Mouse (Mus musculus) olfactory bulb, adult 2 months (tissue): ENCODE data around the gene Arfgef2. TPM values are rescaled to one million over a fixed set of nuclear protein-coding genes. Genes with fewer than 3 reads are reported as not detected.
A peak's percentile ranks its signal among the peaks of the same experiment; 100 is the strongest.

Experiments used
- H3K27ac ChIP-seq: fragments of 200-500 bp; 2 replicates; pipeline ENCODE4 v1.5.1; 2012; ENCODE audit warnings: low read depth, low read length; ENCODE audit not compliant: insufficient read depth
- H3K4me1 ChIP-seq: fragments of 200-500 bp; 2 replicates; pipeline ENCODE4 v1.6.1; 2012; ENCODE audit warnings: low read length; ENCODE audit not compliant: control insufficient read depth, insufficient read depth
- H3K4me3 ChIP-seq: fragments of 200-500 bp; 2 replicates; pipeline ENCODE4 v1.5.1; 2012; ENCODE audit warnings: mild to moderate bottlenecking, low read depth, low read length, moderate library complexity; ENCODE audit not compliant: insufficient read depth
- CTCF ChIP-seq: fragments of 200-500 bp; IDR thresholded peaks from 2 replicates; pipeline ENCODE4 v1.5.1; 2012; ENCODE audit warnings: low read depth, mild to moderate bottlenecking, low read length, moderate library complexity; ENCODE audit not compliant: insufficient read depth
- POLR2A ChIP-seq: fragments of 200-500 bp; IDR thresholded peaks from 2 replicates; pipeline ENCODE4 v1.6.1; 2012; ENCODE audit warnings: mild to moderate bottlenecking, low read depth, low read length, moderate library complexity; ENCODE audit not compliant: insufficient read depth
- WGBS: fragments of 180-500 bp; shearing (Covaris S2); methylation state at CpG from one replicate; pipeline ENCODE4 v1.1.7; 2018; 5-methylcytosine and 5-hydroxymethylcytosine counted together
- polyA plus RNA-seq: library from polyadenylated mRNA; stranded (reverse); fragments of >200 nt; gene quantifications from 2 replicates; pipeline ENCODE4 v1.2.4, GENCODE M21; 2012; ENCODE audit warnings: low replicate concordance; ENCODE audit not compliant: missing spikeins, insufficient read depth, insufficient read length

The Arfgef2 gene
- 46.0 TPM in 1 of 2 replicates, not detected in the other for polyA plus RNA-seq

DNA sequence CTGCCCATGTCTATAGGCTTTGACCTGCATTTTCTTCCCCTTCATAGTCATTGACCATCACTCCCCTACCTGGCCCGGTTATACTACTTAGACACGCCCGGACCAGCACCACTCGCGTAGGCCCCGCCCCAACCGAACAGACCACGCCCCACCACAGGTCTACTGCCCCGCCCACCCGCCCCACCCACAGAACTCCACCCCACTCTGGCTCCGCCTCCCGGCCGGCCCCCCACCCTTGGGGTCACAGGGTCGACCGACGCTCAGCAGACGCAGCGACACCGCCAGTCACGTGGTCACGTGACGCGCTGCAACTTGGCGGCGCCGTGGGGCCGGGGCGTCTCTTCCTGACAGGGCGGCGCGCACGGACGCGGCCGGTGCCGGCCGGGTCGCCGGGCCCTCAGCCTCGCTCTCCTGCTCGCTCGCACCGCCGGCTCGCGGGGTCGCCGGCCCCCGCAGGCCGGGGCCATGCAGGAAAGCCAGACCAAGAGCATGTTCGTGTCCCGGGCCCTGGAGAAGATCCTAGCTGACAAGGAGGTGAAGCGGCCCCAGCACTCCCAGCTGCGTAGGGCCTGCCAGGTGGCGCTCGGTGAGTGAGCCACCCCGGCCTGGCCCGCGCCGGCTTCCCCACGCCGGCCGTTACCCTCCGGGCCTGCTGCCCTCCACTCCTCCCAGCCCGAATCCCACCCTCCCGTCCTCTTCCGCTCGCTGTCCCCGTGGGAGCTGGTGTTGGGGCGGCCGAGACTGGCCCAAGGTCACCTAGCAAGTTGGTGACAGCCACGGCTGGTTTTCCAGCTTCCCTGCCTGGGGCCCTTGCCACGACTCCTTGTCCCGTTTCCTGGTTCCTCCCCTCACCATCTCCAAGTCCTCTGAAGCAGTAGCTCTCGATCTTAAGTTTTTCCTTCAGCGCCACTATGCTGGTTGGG is at the start of gene Arfgef2:
Gene Arfgef2, plus strand, starts transcription at position 339 of the 923 bp plus-strand sequence.
- TF ChIP-seq POLR2A, result peak; percentile 86
- TF ChIP-seq CTCF, result no peak
- H3K4me3 ChIP-seq, result peak within 1 kb of the TSS; percentile 92
- peaks cover 2% of the 10 kb centered on the region; the same call in 1 of the 2 replicates for H3K4me1 ChIP-seq
- WGBS, result under 1% methylated on average over 75 of the region's 76 CpGs
- H3K27ac ChIP-seq, result peak within 1 kb of the TSS; percentile 55

- TF ChIP-seq CTCF (no peak), POLR2A (no peak)
- Histone ChIP-seq H3K27ac (no peak overlapping the region), H3K4me1 (no peaks in the 10 kb centered on the region), H3K4me3 (no peak overlapping the region)
- WGBS, result 46% methylated on average over 3 of the region's 3 CpGs
Measured at GRCm38 (mm10) chr2:166757969-166758368, 47.4 kb upstream of the Arfgef2 start.

DNA sequence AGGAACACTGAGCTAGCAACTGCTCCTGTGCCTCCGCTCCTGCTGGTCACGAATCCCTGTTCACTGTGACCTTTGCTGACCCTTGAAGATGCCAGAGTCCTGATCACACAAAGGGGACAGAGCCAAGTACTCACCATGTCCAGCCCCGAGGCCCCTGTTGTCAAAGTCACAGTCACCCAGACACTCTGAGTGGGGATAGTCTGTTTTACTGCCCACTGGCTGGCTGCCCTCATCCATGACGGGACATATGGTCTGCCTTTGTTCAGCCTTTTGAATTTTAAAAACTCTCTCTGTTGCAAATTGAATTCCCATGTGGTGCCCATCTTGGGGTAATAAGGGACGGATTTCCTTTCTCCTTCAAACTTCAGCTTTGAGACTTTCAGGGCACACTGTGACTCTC is 41.3 kb upstream of the Arfgef2 start:
- 61% methylated on average over 5 of the region's 5 CpGs for WGBS
- no peaks in the 10 kb centered on the region for H3K4me1 ChIP-seq
- TF ChIP-seq POLR2A (no peak), CTCF (no peak)
- H3K4me3 ChIP-seq, result no peak overlapping the region
- no peak overlapping the region for H3K27ac ChIP-seq

DNA sequence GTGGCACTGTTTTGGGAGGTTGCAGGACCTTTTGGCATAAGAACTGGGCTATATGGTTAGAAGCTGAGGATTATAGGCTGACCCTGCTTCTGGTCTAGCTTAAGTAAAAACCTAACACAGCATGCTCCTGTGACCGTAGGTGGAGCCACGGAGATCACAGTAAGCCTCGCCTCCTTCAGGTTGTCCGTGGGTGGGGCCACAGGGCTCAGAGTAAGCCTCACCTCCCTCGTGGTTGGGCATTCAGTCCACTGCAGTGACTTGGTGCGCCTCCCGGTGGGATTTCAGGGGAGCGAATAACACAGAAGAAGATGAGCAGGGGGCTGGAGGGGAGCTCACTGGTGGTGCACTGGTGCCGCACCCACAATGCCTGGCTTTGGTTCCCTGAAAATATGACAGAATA is 37.8 kb upstream of the Arfgef2 start:
- H3K27ac ChIP-seq, result no peak overlapping the region
- 81% methylated on average over 9 of the region's 9 CpGs for WGBS
- H3K4me3 ChIP-seq, result no peak overlapping the region
- no peak for TF ChIP-seq POLR2A
- no peak for TF ChIP-seq CTCF
- H3K4me1 ChIP-seq, result no peaks in the 10 kb centered on the region

DNA sequence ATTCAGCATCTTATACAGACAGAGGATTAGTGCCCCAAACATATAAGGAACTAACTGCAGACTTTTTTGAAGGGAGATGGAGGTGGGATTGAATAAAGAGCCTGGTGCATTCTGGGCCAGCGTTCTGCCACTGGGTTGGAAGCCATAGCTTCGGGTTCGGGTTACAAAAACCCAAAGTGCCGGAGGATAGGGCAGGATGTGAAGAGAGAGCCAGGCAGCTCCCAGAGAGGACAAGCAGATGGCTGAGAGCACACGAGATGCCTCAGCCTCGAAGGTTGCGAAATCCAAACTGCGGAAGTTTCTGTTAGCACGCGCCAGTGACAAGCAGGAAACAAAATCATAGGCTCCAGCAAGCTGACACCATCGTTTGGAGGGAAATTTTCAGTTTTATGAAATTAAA is 34.0 kb upstream of the Arfgef2 start:
- TF ChIP-seq CTCF (no peak), POLR2A (no peak)
- WGBS, result 82% methylated on average over 11 of the region's 11 CpGs
- no peak overlapping the region for H3K27ac ChIP-seq
- no peaks in the 10 kb centered on the region for H3K4me1 ChIP-seq
- no peak overlapping the region for H3K4me3 ChIP-seq

GRCm38 (mm10) chr2:166773587-166773986 is 31.8 kb upstream of the Arfgef2 start:
- H3K27ac ChIP-seq, result no peak overlapping the region
- no peaks in the 10 kb centered on the region for H3K4me1 ChIP-seq
- 84% methylated on average over 10 of the region's 10 CpGs for WGBS
- TF ChIP-seq CTCF, result no peak
- TF ChIP-seq POLR2A, result no peak
- no peak overlapping the region for H3K4me3 ChIP-seq

- TF ChIP-seq POLR2A, result no peak
- Histone ChIP-seq H3K4me3 (no peak overlapping the region), H3K4me1 (no peaks in the 10 kb centered on the region), H3K27ac (no peak overlapping the region)
- 80% methylated on average over 10 of the region's 10 CpGs for WGBS
Measured at GRCm38 (mm10) chr2:166774275-166774674, 31.1 kb upstream of the Arfgef2 start.

- WGBS, result 77% methylated on average over 11 of the region's 11 CpGs
- Histone ChIP-seq H3K4me1 (no peaks in the 10 kb centered on the region), H3K27ac (no peak overlapping the region), H3K4me3 (no peak overlapping the region)
- TF ChIP-seq CTCF (no peak), POLR2A (no peak)
Measured at GRCm38 (mm10) chr2:166775357-166775893, 30.0 kb upstream of the Arfgef2 start.

DNA sequence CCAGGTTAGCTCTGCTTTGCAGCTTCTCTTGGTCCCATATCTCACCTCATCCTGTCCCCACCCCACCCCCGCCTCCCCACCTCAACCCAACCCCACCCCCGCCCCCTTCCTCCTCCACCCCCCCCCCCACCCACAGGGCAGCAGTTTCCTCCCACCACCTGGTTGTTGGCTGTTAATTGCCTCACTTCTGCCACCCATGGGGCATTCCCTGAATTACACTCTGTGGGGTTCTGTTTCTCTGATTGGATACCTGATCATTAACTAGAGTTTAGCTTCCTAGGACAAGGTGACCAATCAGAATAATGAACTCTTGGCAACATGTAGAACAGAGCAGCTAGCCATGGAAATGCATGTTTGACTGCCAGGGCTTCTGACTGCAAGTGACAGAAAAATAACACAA is 29.1 kb upstream of the Arfgef2 start:
- WGBS, result 43% methylated on average over 1 of the region's 2 CpGs
- Histone ChIP-seq H3K27ac (no peak overlapping the region), H3K4me1 (peaks cover 3% of the 10 kb centered on the region; the same call in 1 of the 2 replicates), H3K4me3 (no peak overlapping the region)
- no peak for TF ChIP-seq POLR2A
- no peak for TF ChIP-seq CTCF
